ENCODE assay signal across 22 mouse cellular contexts in the genomic region with DNA sequence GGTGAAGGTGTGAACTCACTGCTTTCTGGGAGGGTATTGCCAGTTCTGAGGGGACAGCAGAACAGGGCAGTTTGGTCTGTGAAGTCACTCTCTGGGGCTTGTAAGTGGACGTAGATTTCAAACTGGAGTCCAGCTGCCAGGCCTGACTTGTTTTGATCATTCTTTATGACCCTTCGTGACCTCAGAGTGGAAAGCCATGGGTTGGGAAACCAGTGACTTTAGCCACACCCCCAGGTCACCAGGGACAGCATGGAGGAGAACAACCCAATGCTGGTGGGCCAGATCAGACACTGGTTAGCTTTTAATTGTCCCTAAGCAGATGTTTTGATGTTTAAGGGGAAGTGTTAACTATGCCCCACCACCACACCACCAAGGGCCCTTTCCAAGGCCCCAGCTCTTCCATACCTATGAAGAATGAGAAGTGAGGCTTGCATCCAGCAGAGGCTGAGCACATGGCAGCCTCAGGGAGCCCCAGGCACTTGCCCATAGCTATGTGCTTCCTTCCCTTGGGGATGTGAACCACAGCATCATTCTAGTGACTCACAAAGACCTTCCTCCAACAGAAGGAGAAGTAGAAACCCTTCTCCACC. TPM values are rescaled to one million over a fixed set of nuclear protein-coding genes. Genes with fewer than 3 reads are reported as not detected.
DNase-seq lines count a peak whose midpoint lies in the region; ATAC-seq and TF ChIP-seq lines count a peak whose summit lies in the region.
"Had no signal": no experiment of that assay in that cellular context is flagged by ENCODE, and none has a peak within 500 bp of the region (broad histone marks: within the 10 kb centered on the region; RNA-seq: fewer than 3 reads in every experiment).

No protein-coding gene starts in this region.

- TF ChIP-seq CTCF in liver, adult 2 months (IDR thresholded peaks at IDR 0.05; ENCODE audit: low read depth, low read length) = no peak
- no peak for TF ChIP-seq CTCF in liver, postnatal 0 days (IDR thresholded peaks at IDR 0.05; ENCODE audit: low read depth)

- no peaks in the 10 kb centered on the region for H3K79me2 ChIP-seq in liver, adult 2 months (ENCODE audit: control insufficient read depth, insufficient read depth, low read length)

- H3K4me3 ChIP-seq in liver, adult 2 months (ENCODE audit: insufficient read depth, low read depth, low read length) = no peak overlapping the region
- H3K4me3 ChIP-seq in liver, postnatal 0 days (ENCODE audit: low read depth, low read length) = no peak overlapping the region
- H3K4me3 ChIP-seq: embryonic facial prominence, embryonic 12.5 days; heart, embryonic 15.5 days; midbrain, embryonic 10.5 days had no signal

- peak; percentile 64 for DNase-seq in adrenal gland, adult 2 months
- no peak for DNase-seq in adrenal gland, adult 18-20 months (ENCODE audit: low spot score in 2 of 2)
- peak; percentile 90 for DNase-seq in liver, adult 2 months (ENCODE audit: extremely low read depth, low read depth, low spot score)
- no peak for DNase-seq in liver
- peak; percentile 53 for DNase-seq in liver, postnatal 0 days
- no peak for DNase-seq in B cell, adult 2 months
- no peak for DNase-seq in testis, postnatal 14 days (ENCODE audit: low spot score)
- DNase-seq in neural tube, embryonic 10.5 days (ENCODE audit: extremely low spot score, low spot score) = no peak
- DNase-seq: cerebellum, postnatal 14 days; gastrocnemius, postnatal 36 days; kidney, adult 8-10 months; lung, embryonic 14.5 days; retina, postnatal 1 day had no signal

- H3K27me3 ChIP-seq in liver, adult 2 months (ENCODE audit: control insufficient read depth, insufficient read depth, low read length) = no peaks in the 10 kb centered on the region
- no peaks in the 10 kb centered on the region for H3K27me3 ChIP-seq in liver, postnatal 0 days (ENCODE audit: insufficient read depth, low read length)
- H3K27me3 ChIP-seq: embryonic facial prominence, embryonic 12.5 days; heart, embryonic 15.5 days; Patski had no signal

- ATAC-seq in liver, postnatal 0 days = peak; percentile 79
- ATAC-seq: hindbrain, embryonic 16.5 days; Patski had no signal

- H3K4me1 ChIP-seq in liver, adult 2 months (ENCODE audit: control insufficient read depth, insufficient read depth, low read length) = peaks cover 21% of the 10 kb centered on the region
- peaks cover 9% of the 10 kb centered on the region for H3K4me1 ChIP-seq in liver, postnatal 0 days (ENCODE audit: insufficient read depth)
- H3K4me1 ChIP-seq: embryonic facial prominence, embryonic 12.5 days; midbrain, embryonic 10.5 days had no signal

- peak overlapping the region; percentile 80 for H3K27ac ChIP-seq in liver, adult 2 months (replicated peaks; ENCODE audit: insufficient read depth, low read depth, low read length)
- H3K27ac ChIP-seq in liver, postnatal 0 days (ENCODE audit: low read depth) = no peak overlapping the region
- H3K27ac ChIP-seq: embryonic facial prominence, embryonic 12.5 days; heart, embryonic 15.5 days; midbrain, embryonic 10.5 days had no signal

- no peak for TF ChIP-seq POLR2A in liver, adult 2 months (IDR thresholded peaks at IDR 0.05; ENCODE audit: extremely low read depth, insufficient read depth, low read length)

- no peaks in the 10 kb centered on the region for H3K9me3 ChIP-seq in liver, postnatal 0 days (ENCODE audit: low read length)
- H3K9me3 ChIP-seq: embryonic facial prominence, embryonic 12.5 days; heart, embryonic 15.5 days; midbrain, embryonic 10.5 days had no signal

- no peaks in the 10 kb centered on the region for H3K36me3 ChIP-seq in liver, adult 2 months (ENCODE audit: control insufficient read depth, insufficient read depth, low read length)
- no peaks in the 10 kb centered on the region for H3K36me3 ChIP-seq in liver, postnatal 0 days (replicated peaks; ENCODE audit: insufficient read depth, low read length)
- H3K36me3 ChIP-seq: embryonic facial prominence, embryonic 12.5 days; heart, embryonic 15.5 days; midbrain, embryonic 10.5 days had no signal

- no peak for TF ChIP-seq EP300 in liver, postnatal 0 days (IDR thresholded peaks at IDR 0.05; ENCODE audit: low read depth)

- peak overlapping the region; percentile 42 for H3K9ac ChIP-seq in liver, adult 2 months (ENCODE audit: low read depth, low read length)
- no peak overlapping the region for H3K9ac ChIP-seq in liver, postnatal 0 days (replicated peaks)
- H3K9ac ChIP-seq: embryonic facial prominence, embryonic 12.5 days; heart, embryonic 15.5 days; lung, embryonic 14.5 days had no signal

- 13% methylated on average over 2 of the region's 2 CpGs for WGBS in liver, adult 2 months
- WGBS in liver, postnatal 0 days (ENCODE audit: insufficient replicate concordance) = 38% methylated on average over 2 of the region's 2 CpGs

- H3K4me2 ChIP-seq in liver, postnatal 0 days (ENCODE audit: low read depth, low read length) = no peak overlapping the region
- H3K4me2 ChIP-seq: embryonic facial prominence, embryonic 12.5 days; heart, embryonic 15.5 days; lung, embryonic 14.5 days had no signal

RNA-seq across cellular contexts. Expression of gene Orm3, which starts 1.1 kb away (rescaled TPM):
- total RNA-seq in adrenal gland, adult 2 months (2021) = 10 to 100 TPM; 11.7 to 12.3 TPM
- polyA plus RNA-seq in adrenal gland, adult 2 months (2012; rRNA removed) = 1.8 and 2.2 TPM in 2 replicates
- total RNA-seq in adrenal gland, adult 18-20 months (2021) = 10 to 100 TPM; 12.2 to 13.7 TPM
- total RNA-seq in liver, adult 2 months (2014; rRNA removed) = 1.1 and 14.1 TPM in 2 replicates
- 7.3 and 11.4 TPM in 2 replicates for polyA plus RNA-seq in liver, adult 2 months (2012; rRNA removed)
- not detected in 2 replicates for polyA plus RNA-seq in liver, postnatal 0 days (2015; fragmentation: Nextera tagmentation; extraction: Ambion mirVana)
- total RNA-seq: gastrocnemius, postnatal 36 days; layer of hippocampus, adult 18-20 months; left cerebral cortex, postnatal 4 days; neutrophil, adult 5-6 weeks had no signal
- polyA plus RNA-seq: embryonic facial prominence, embryonic 12.5 days; heart, embryonic 15.5 days; hindbrain, embryonic 16.5 days; lung, embryonic 14.5 days; midbrain, embryonic 10.5 days; thymus, postnatal 0 days had no signal

RNA-seq across cellular contexts. Expression of gene Orm2, which starts 5.2 kb away (rescaled TPM):
- total RNA-seq in adrenal gland, adult 2 months (2021) = 1 to 10 TPM; 3.9 to 8.2 TPM
- polyA plus RNA-seq in adrenal gland, adult 2 months (2012; rRNA removed) = 0.51 and 1.1 TPM in 2 replicates
- total RNA-seq in adrenal gland, adult 18-20 months (2021) = 10 to 100 TPM in 1 of 2 experiments, 1 to 10 TPM in 1; 3.1 to 11.3 TPM
- 27.0 and 55.0 TPM in 2 replicates for total RNA-seq in liver, adult 2 months (2014; rRNA removed)
- 66.8 and 86.8 TPM in 2 replicates for polyA plus RNA-seq in liver, adult 2 months (2012; rRNA removed)
- not detected in 2 replicates for polyA plus RNA-seq in liver, postnatal 0 days (2015; fragmentation: Nextera tagmentation; extraction: Ambion mirVana)
- total RNA-seq: layer of hippocampus, adult 18-20 months; left cerebral cortex, postnatal 4 days; neutrophil, adult 5-6 weeks had no signal
- polyA plus RNA-seq: embryonic facial prominence, embryonic 12.5 days; heart, embryonic 15.5 days; hindbrain, embryonic 16.5 days; lung, embryonic 14.5 days; midbrain, embryonic 10.5 days had no signal

RNA-seq across cellular contexts. Expression of gene Orm1, which starts 12.7 kb away (rescaled TPM):
- 10 to 100 TPM; 38.2 to 61.8 TPM for total RNA-seq in adrenal gland, adult 2 months (2021)
- 13.8 and 18.0 TPM in 2 replicates for polyA plus RNA-seq in adrenal gland, adult 2 months (2012; rRNA removed)
- 100 to 1,000 TPM in 1 of 2 experiments, 10 to 100 TPM in 1; 44.2 to 127 TPM for total RNA-seq in adrenal gland, adult 18-20 months (2021)
- 1,235 and 2,595 TPM in 2 replicates for total RNA-seq in liver, adult 2 months (2014; rRNA removed)
- 676 and 691 TPM in 2 replicates for polyA plus RNA-seq in liver, adult 2 months (2012; rRNA removed)
- polyA plus RNA-seq in liver, postnatal 0 days (2015; fragmentation: Nextera tagmentation; extraction: Ambion mirVana) = 2.5 and 4.5 TPM in 2 replicates
- total RNA-seq: layer of hippocampus, adult 18-20 months; left cerebral cortex, postnatal 4 days; neutrophil, adult 5-6 weeks had no signal
- polyA plus RNA-seq: embryonic facial prominence, embryonic 12.5 days; heart, embryonic 15.5 days; hindbrain, embryonic 16.5 days; lung, embryonic 14.5 days; midbrain, embryonic 10.5 days had no signal

RNA-seq across cellular contexts. Expression of gene Akna, which starts 46.1 kb away (rescaled TPM):
- 1 to 10 TPM; 3.9 to 4.7 TPM for total RNA-seq in adrenal gland, adult 2 months (2021)
- 5.1 and 5.6 TPM in 2 replicates for polyA plus RNA-seq in adrenal gland, adult 2 months (2012; rRNA removed)
- total RNA-seq in adrenal gland, adult 18-20 months (2021) = 1 to 10 TPM; 4.0 to 6.9 TPM
- total RNA-seq in liver, adult 2 months (2014; rRNA removed) = 1.0 and 1.4 TPM in 2 replicates
- polyA plus RNA-seq in liver, adult 2 months (2012; rRNA removed) = 1.1 and 1.6 TPM in 2 replicates
- polyA plus RNA-seq in liver, postnatal 0 days (2015; fragmentation: Nextera tagmentation; extraction: Ambion mirVana) = 4.6 and 5.2 TPM in 2 replicates

Comparison
In these comparisons a context has a peak if more than half of its experiments do, and no peak if none do; other contexts are left out.
1. DNase-seq: peak in adrenal gland, adult 2 months (single experiment), liver, adult 2 months (single experiment) and liver, postnatal 0 days (single experiment); none in adrenal gland, adult 18-20 months (0 of 2), liver (single experiment), B cell, adult 2 months (0 of 2), testis, postnatal 14 days (single experiment) and neural tube, embryonic 10.5 days (single experiment).